Mouse (Mus musculus) ES-E14 (cell line): Measurements from ENCODE around the gene Klhl25. TPM values are rescaled to one million over a fixed set of nuclear protein-coding genes. Genes with fewer than 3 reads are reported as not detected.
A peak's percentile ranks its signal among the peaks of the same experiment; 100 is the strongest.

ENCODE experiments used
- DNase-seq: peaks from one replicate; pipeline ENCODE4 v3.0.0-alpha.2; 2013; ENCODE audit warnings: low read depth, low spot score
- H3K27ac ChIP-seq: 2 replicates; pipeline ENCODE4 v1.5.1; 2012; ENCODE audit warnings: low read depth, mild to moderate bottlenecking, low read length, moderate library complexity, mixed read lengths; ENCODE audit not compliant: poor library complexity, insufficient read depth, severe bottlenecking
- H3K36me3 ChIP-seq: 2 replicates; pipeline ENCODE4 v1.6.1; 2012; ENCODE audit warnings: mild to moderate bottlenecking, low read length, moderate library complexity, mixed read lengths; ENCODE audit not compliant: control insufficient read depth, poor library complexity, insufficient read depth, severe bottlenecking
- H3K4me1 ChIP-seq, 2 experiments: fragments of 150-350 bp in 1 of 2; sonication (generic) in 1 of 2; 2 replicates each; pipeline ENCODE4 v1.6.1; 2012; ENCODE audit warnings: low read length in 2 of 2, mild to moderate bottlenecking in 1 of 2, mixed read lengths in 1 of 2; ENCODE audit not compliant: control insufficient read depth in 2 of 2, insufficient read depth in 2 of 2, poor library complexity in 1 of 2
- H3K4me3 ChIP-seq, 2 experiments: fragments of 150-350 bp in 1 of 2; sonication (generic) in 1 of 2; 2 replicates each; pipeline ENCODE4 v1.5.1; 2012; ENCODE audit warnings: low read length in 2 of 2, low read depth in 1 of 2, mild to moderate bottlenecking in 1 of 2, mixed read lengths in 1 of 2; ENCODE audit not compliant: insufficient read depth in 1 of 2, poor library complexity in 1 of 2, severe bottlenecking in 1 of 2
- H3K9ac ChIP-seq: 2 replicates; pipeline ENCODE4 v1.6.1; 2012; ENCODE audit warnings: low read depth, mild to moderate bottlenecking, low read length, mixed read lengths; ENCODE audit not compliant: poor library complexity, insufficient read depth, severe bottlenecking
- H3K9me3 ChIP-seq: fragments of 150-350 bp; sonication (generic); 2 replicates; pipeline ENCODE4 v1.6.1; 2012; ENCODE audit warnings: low read depth, mild to moderate bottlenecking, low read length; ENCODE audit not compliant: control insufficient read depth, insufficient read depth
- CHD2 ChIP-seq: IDR thresholded peaks from 2 replicates; pipeline ENCODE4 v1.6.1; 2014; ENCODE audit warnings: mild to moderate bottlenecking, low read depth, low read length, inconsistent platforms
- HCFC1 ChIP-seq: IDR thresholded peaks from 2 replicates; pipeline ENCODE4 v1.6.1; 2012; ENCODE audit warnings: low read length, inconsistent platforms, borderline replicate concordance; ENCODE audit not compliant: insufficient read depth
- MAFK ChIP-seq: IDR thresholded peaks from 2 replicates; pipeline ENCODE4 v1.6.1; 2014; ENCODE audit warnings: mild to moderate bottlenecking, low read depth, low read length, inconsistent platforms; ENCODE audit not compliant: insufficient read depth
- ZC3H11A ChIP-seq: IDR thresholded peaks from 2 replicates; pipeline ENCODE4 v1.6.1; 2012; ENCODE audit warnings: low read depth, mild to moderate bottlenecking, inconsistent platforms, low read length, borderline replicate concordance
- ZNF384 ChIP-seq: IDR thresholded peaks from 2 replicates; pipeline ENCODE4 v1.6.1; 2012; ENCODE audit warnings: low read depth, low read length, inconsistent platforms
- in situ Hi-C, 2 experiments: fragments of 600-800 bp; cut with MboI; formaldehyde crosslinking; loops; one replicate each; pipeline ENCODE4 v1.15.1; 2025; ENCODE audit warnings: low sequenced_read_pairs in 2 of 2, inconsistent platforms in 1 of 2; ENCODE audit not compliant: unreplicated experiment in 2 of 2
- total RNA-seq: library from RNA; depleted of rRNA; stranded (reverse); fragments of 300-350 nt; gene quantifications from 2 replicates; pipeline ENCODE4 v1.2.3, GENCODE M21; 2012

Gene Klhl25
- total RNA-seq, 1 experiment, result 10.8 TPM

- Histone ChIP-seq H3K27ac (no peak overlapping the region), H3K9me3 (no peaks in the 10 kb centered on the region)
Observed at GRCm38 (mm10) chr7:75840071-75840470, 8.0 kb upstream of the Klhl25 start.

GRCm38 (mm10) chr7:75842306-75842705 is 5.8 kb upstream of the Klhl25 start:
- Histone ChIP-seq H3K27ac (no peak overlapping the region), H3K9ac (no peak overlapping the region), H3K4me3 (no peak overlapping the region), H3K9me3 (no peaks in the 10 kb centered on the region), H3K4me1 (no peaks in the 10 kb centered on the region), H3K36me3 (no peaks in the 10 kb centered on the region)
- TF ChIP-seq ZC3H11A (no peak), ZNF384 (no peak), CHD2 (no peak), MAFK (no peak), HCFC1 (no peak)
- in situ Hi-C loops, result no loop called here
- DNase-seq, result no peak

More at GRCm38 (mm10) chr7:75840071-75840470, 8.0 kb upstream of the Klhl25 start:
- Histone ChIP-seq H3K4me3 (no peak overlapping the region), H3K9ac (no peak overlapping the region), H3K36me3 (no peaks in the 10 kb centered on the region), H3K4me1 (no peaks in the 10 kb centered on the region)
- in situ Hi-C loops, result no loop called here
- no peak for TF ChIP-seq CHD2
- TF ChIP-seq MAFK, result no peak
- TF ChIP-seq HCFC1, result no peak
- TF ChIP-seq ZC3H11A, result no peak
- TF ChIP-seq ZNF384, result no peak
- no peak for DNase-seq

- no peak for DNase-seq
- TF ChIP-seq CHD2 (no peak), HCFC1 (no peak), MAFK (no peak), ZC3H11A (no peak), ZNF384 (no peak)
- H3K27ac ChIP-seq, result no peak overlapping the region
- H3K4me3 ChIP-seq, result no peak overlapping the region
- no peak overlapping the region for H3K9ac ChIP-seq
- H3K4me1 ChIP-seq, result peaks cover 0 to 4% of the 10 kb centered on the region in 2 experiments; a peak in 2 of 4 replicates
- in situ Hi-C loops, result no loop called here
- H3K9me3 ChIP-seq, result no peaks in the 10 kb centered on the region
- no peaks in the 10 kb centered on the region for H3K36me3 ChIP-seq
Observed at GRCm38 (mm10) chr7:75845936-75846335, 2.2 kb upstream of the Klhl25 start.

- Histone ChIP-seq H3K4me1 (peaks cover 0 to 4% of the 10 kb centered on the region in 2 experiments; a peak in 2 of 4 replicates), H3K36me3 (peaks cover 2% of the 10 kb centered on the region; the same call in 1 of the 2 replicates), H3K9me3 (no peaks in the 10 kb centered on the region), H3K27ac (no peak overlapping the region), H3K9ac (no peak overlapping the region), H3K4me3 (no peak overlapping the region)
- DNase-seq, result no peak
- in situ Hi-C loops, result no loop called here
- TF ChIP-seq HCFC1 (no peak), ZC3H11A (no peak), MAFK (no peak), ZNF384 (no peak), CHD2 (no peak)
Observed at GRCm38 (mm10) chr7:75846942-75847341, 1.2 kb upstream of the Klhl25 start.

GRCm38 (mm10) chr7:75847489-75847888 is 621 bp upstream of the Klhl25 start:
- H3K36me3 ChIP-seq, result peaks cover 2% of the 10 kb centered on the region; the same call in 1 of the 2 replicates
- H3K9me3 ChIP-seq, result no peaks in the 10 kb centered on the region
- H3K4me3 ChIP-seq, result peak overlapping the region in 1 of 2 experiments; percentile 98; a peak in 2 of 4 replicates
- no peak for TF ChIP-seq ZNF384
- TF ChIP-seq ZC3H11A, result no peak
- TF ChIP-seq MAFK, result no peak
- TF ChIP-seq CHD2, result no peak
- TF ChIP-seq HCFC1, result no peak
- peaks cover 0 to 4% of the 10 kb centered on the region in 2 experiments; a peak in 2 of 4 replicates for H3K4me1 ChIP-seq
- no peak overlapping the region for H3K9ac ChIP-seq
- in situ Hi-C loops, result no loop called here
- H3K27ac ChIP-seq, result no peak overlapping the region
- no peak for DNase-seq
